Mouse (Mus musculus): ENCODE data around the gene Cd27. TPM values are rescaled to one million over a fixed set of nuclear protein-coding genes. Genes with fewer than 3 reads are reported as not detected.
"Not testable (repeated sequence)": the region's sequence is repeated elsewhere in the genome, so short reads cannot be mapped to it uniquely, and the experiment has no call there.

Gene Cd27
- polyA plus RNA-seq, 1 experiment from 2014 or later, result 1.1 TPM

DNA sequence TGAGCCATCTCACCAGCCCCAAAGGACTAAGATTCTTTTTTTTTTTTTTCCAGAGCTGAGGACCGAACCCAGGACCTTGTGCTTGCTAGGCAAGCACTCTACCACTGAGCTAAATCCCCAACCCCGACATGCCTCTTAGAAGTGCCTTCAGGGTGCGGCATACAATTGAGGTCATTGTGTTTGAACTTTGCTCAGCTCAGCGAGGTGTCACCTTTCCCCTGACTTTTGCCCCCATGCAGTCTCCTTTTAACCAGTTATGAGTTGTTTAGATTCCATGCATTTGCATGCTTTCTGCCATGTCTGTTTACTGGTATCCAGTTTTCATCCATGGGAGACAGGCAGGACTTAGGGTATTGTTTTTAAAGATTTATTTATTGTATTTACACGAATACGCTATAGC, 32.0 kb upstream of the Cd27 start:
- Histone ChIP-seq H3K9ac (ENCODE audit: low read depth, low read length) (no peak overlapping the region), H3K4me1 (ENCODE audit: control insufficient read depth, insufficient read depth, low read length) (peaks cover 4% of the 10 kb centered on the region; the same call in 1 of the 2 replicates), H3K4me3 (ENCODE audit: low read depth, low read length) (no peak overlapping the region), H3K9me3 (replicated peaks; ENCODE audit: control insufficient read depth, low read length, poor library complexity, severe bottlenecking) (no peaks in the 10 kb centered on the region), H3K36me3 (ENCODE audit: control insufficient read depth, insufficient read depth, low read length) (no peaks in the 10 kb centered on the region), H3K27ac (ENCODE audit: low read length) (no peak overlapping the region), H3K27me3 (ENCODE audit: control insufficient read depth, insufficient read depth, low read depth, low read length) (no peaks in the 10 kb centered on the region; the same call in 1 of the 2 replicates), H3K4me2 (ENCODE audit: low read length) (no peak overlapping the region)
- no peak for ATAC-seq
- WGBS, result 48% methylated on average over 6 of the region's 6 CpGs

DNA sequence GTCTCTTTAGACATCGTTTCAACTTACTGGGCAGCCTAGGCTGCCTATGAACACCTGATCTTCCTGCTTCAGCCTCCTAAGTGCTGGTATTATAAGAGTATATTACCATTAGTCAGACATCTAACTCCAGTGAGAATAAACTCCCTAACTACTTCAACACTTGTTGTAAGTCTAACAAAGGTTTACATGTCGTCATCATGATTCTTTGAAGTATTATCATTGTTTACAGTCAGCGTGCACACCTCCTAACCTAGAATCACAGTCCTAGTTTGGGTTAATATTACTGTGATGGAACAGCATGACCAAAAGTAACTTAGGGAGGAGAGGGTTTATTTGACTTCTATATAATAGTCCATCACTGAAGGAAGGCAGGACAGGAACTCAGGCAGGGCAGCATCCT, 30.7 kb upstream of the Cd27 start:
- Histone ChIP-seq H3K4me3 (ENCODE audit: low read depth, low read length) (no peak overlapping the region), H3K9ac (ENCODE audit: low read depth, low read length) (no peak overlapping the region), H3K27me3 (ENCODE audit: control insufficient read depth, insufficient read depth, low read depth, low read length) (no peaks in the 10 kb centered on the region; the same call in 1 of the 2 replicates), H3K27ac (ENCODE audit: low read length) (no peak overlapping the region), H3K4me1 (ENCODE audit: control insufficient read depth, insufficient read depth, low read length) (peaks cover 4% of the 10 kb centered on the region; the same call in 1 of the 2 replicates), H3K9me3 (replicated peaks; ENCODE audit: control insufficient read depth, low read length, poor library complexity, severe bottlenecking) (no peaks in the 10 kb centered on the region), H3K36me3 (ENCODE audit: control insufficient read depth, insufficient read depth, low read length) (no peaks in the 10 kb centered on the region), H3K4me2 (ENCODE audit: low read length) (no peak overlapping the region)
- ATAC-seq, result no peak
- WGBS, result 84% methylated on average over 3 of the region's 3 CpGs

DNA sequence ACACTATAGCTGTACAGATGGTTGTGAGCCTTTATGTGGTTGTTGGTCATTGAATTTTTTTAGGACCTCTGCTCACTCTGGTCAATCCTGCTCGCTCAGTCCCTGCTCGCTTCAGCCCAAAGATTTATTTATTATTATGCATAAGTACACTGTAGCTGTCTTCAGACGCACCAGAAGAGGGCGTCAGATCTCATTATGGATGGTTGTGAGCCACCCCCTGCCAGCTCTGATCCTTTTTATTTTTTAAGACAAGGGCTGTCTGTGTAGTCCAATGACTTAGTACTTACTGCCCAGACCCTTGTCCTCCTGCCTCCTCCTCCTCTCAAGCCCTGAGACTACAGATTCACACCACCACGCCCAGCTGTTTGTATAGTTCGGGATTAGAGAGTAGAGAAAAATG, 29.8 kb upstream of the Cd27 start:
- H3K4me1 ChIP-seq (ENCODE audit: control insufficient read depth, insufficient read depth, low read length); H3K9ac ChIP-seq (ENCODE audit: low read depth, low read length); H3K27me3 ChIP-seq (ENCODE audit: control insufficient read depth, insufficient read depth, low read depth, low read length); H3K36me3 ChIP-seq (ENCODE audit: control insufficient read depth, insufficient read depth, low read length); H3K27ac ChIP-seq (ENCODE audit: low read length); ATAC-seq; H3K9me3 ChIP-seq (replicated peaks; ENCODE audit: control insufficient read depth, low read length, poor library complexity, severe bottlenecking); H3K4me3 ChIP-seq (ENCODE audit: low read depth, low read length); H3K4me2 ChIP-seq (ENCODE audit: low read length): not testable (repeated sequence)
- 59% methylated on average over 6 of the region's 6 CpGs for WGBS

DNA sequence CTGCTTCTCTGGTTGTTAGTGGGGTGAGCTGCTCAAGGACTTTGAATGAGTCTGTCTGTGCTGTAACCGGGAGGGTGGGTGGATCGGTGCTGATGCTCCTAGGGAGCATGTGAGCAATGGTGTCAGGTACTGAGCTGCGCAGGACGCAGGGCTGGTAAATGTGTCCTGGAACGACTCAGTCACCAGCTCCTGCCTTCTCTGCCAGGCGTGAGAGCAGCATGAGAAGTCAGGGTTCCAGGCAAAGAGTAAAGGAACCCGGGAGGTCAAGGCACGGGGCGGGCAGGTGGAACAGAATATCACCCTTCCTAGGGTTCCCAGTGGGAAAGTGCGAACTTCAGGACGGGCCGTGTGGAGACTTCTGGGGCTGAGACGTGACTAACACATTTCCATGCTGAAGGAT, 29.3 kb upstream of the Cd27 start:
- no peak for ATAC-seq
- Histone ChIP-seq H3K27me3 (ENCODE audit: control insufficient read depth, insufficient read depth, low read depth, low read length) (no peaks in the 10 kb centered on the region; the same call in 1 of the 2 replicates), H3K4me2 (ENCODE audit: low read length) (no peak overlapping the region), H3K9me3 (replicated peaks; ENCODE audit: control insufficient read depth, low read length, poor library complexity, severe bottlenecking) (no peaks in the 10 kb centered on the region), H3K4me1 (ENCODE audit: control insufficient read depth, insufficient read depth, low read length) (no peaks in the 10 kb centered on the region), H3K9ac (ENCODE audit: low read depth, low read length) (no peak overlapping the region), H3K27ac (ENCODE audit: low read length) (no peak overlapping the region), H3K36me3 (ENCODE audit: control insufficient read depth, insufficient read depth, low read length) (no peaks in the 10 kb centered on the region), H3K4me3 (ENCODE audit: low read depth, low read length) (no peak overlapping the region)
- WGBS, result 76% methylated on average over 13 of the region's 13 CpGs

DNA sequence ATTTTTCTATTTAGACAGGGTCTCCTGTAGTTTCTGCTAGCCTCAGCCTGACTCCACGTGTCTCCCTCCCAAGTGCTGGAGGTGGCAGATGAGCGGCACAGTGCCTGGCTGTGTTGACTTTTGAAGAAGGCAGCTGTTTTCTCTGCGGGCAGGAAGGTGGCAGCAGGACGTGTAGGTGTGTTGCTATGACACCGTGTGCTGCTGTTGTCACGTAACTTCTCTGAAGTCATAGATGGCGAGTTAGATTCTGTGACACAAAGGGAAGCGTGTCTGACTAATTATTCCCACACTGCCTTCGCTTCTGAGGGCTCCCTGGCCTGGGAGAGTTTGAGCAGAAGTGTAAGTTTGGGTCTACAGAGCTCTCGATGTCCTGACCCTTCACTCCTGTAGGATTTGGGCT, 28.4 kb upstream of the Cd27 start:
- ATAC-seq, result no peak
- H3K4me1 ChIP-seq (ENCODE audit: control insufficient read depth, insufficient read depth, low read length), result no peaks in the 10 kb centered on the region
- no peak overlapping the region for H3K4me2 ChIP-seq (ENCODE audit: low read length)
- H3K27me3 ChIP-seq (ENCODE audit: control insufficient read depth, insufficient read depth, low read depth, low read length), result no peaks in the 10 kb centered on the region; the same call in 1 of the 2 replicates
- 58% methylated on average over 10 of the region's 10 CpGs for WGBS
- no peak overlapping the region for H3K4me3 ChIP-seq (ENCODE audit: low read depth, low read length)
- H3K9ac ChIP-seq (ENCODE audit: low read depth, low read length), result no peak overlapping the region
- H3K36me3 ChIP-seq (ENCODE audit: control insufficient read depth, insufficient read depth, low read length), result no peaks in the 10 kb centered on the region
- no peaks in the 10 kb centered on the region for H3K9me3 ChIP-seq (replicated peaks; ENCODE audit: control insufficient read depth, low read length, poor library complexity, severe bottlenecking)
- no peak overlapping the region for H3K27ac ChIP-seq (ENCODE audit: low read length)

DNA sequence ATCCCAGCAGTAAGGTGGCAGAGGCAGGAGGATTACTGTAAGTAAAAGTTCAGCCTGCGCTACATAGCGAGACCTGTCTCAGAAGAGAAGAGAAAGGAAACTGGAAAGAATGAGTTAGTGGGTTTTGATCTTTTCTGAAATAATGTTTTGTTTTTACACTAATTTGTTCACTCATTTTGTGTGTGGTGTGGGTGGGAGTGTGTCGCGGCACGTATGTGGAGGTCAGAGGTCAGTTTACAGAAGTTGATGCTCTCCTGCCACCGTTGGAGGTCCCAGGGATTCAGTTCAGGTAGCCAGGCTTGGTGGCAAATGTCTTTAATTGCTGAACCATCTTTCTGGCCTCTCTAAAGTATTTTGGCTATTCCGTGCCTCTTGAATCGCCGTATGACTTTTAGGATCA, 27.4 kb upstream of the Cd27 start:
- 90% methylated on average over 9 of the region's 9 CpGs for WGBS
- Histone ChIP-seq H3K4me1 (ENCODE audit: control insufficient read depth, insufficient read depth, low read length) (no peaks in the 10 kb centered on the region), H3K4me3 (ENCODE audit: low read depth, low read length) (no peak overlapping the region), H3K9ac (ENCODE audit: low read depth, low read length) (no peak overlapping the region), H3K9me3 (replicated peaks; ENCODE audit: control insufficient read depth, low read length, poor library complexity, severe bottlenecking) (no peaks in the 10 kb centered on the region), H3K27ac (ENCODE audit: low read length) (no peak overlapping the region), H3K27me3 (ENCODE audit: control insufficient read depth, insufficient read depth, low read depth, low read length) (no peaks in the 10 kb centered on the region), H3K4me2 (ENCODE audit: low read length) (no peak overlapping the region), H3K36me3 (ENCODE audit: control insufficient read depth, insufficient read depth, low read length) (no peaks in the 10 kb centered on the region)
- ATAC-seq, result no peak

DNA sequence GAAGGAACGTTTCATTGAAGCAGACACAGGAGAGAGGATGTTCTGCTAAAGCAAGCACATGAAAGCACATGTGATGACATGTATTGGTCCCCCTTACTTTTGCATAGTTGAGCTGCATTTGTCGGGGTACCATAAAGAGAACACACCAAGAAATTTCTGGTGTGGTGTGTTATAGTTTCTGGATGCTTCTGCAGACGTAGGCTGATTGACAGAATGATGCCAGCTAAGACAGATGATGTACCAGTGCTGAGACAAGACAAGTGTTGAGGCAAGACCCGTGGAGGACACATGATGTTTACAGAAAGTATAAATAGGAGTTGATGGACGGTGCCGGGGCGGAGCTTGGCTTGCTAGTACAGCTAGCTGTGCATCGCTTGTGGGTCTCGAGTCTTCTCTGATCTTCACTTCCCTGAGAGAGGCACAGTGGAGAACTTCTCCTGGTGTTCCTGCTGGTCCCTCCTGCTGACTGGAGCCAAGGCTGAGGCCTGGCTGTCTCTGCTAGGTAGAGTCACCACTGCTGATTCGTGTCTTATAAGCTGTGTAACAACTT, 23.3 kb upstream of the Cd27 start:
- no peak overlapping the region for H3K9ac ChIP-seq (ENCODE audit: low read depth, low read length)
- no peak overlapping the region for H3K4me2 ChIP-seq (ENCODE audit: low read length)
- no peaks in the 10 kb centered on the region for H3K27me3 ChIP-seq (ENCODE audit: control insufficient read depth, insufficient read depth, low read depth, low read length)
- H3K9me3 ChIP-seq (replicated peaks; ENCODE audit: control insufficient read depth, low read length, poor library complexity, severe bottlenecking), result no peaks in the 10 kb centered on the region
- no peaks in the 10 kb centered on the region for H3K36me3 ChIP-seq (ENCODE audit: control insufficient read depth, insufficient read depth, low read length)
- no peaks in the 10 kb centered on the region for H3K4me1 ChIP-seq (ENCODE audit: control insufficient read depth, insufficient read depth, low read length)
- no peak overlapping the region for H3K27ac ChIP-seq (ENCODE audit: low read length)
- H3K4me3 ChIP-seq (ENCODE audit: low read depth, low read length), result no peak overlapping the region
- WGBS, result 85% methylated on average over 10 of the region's 10 CpGs
- no peak for ATAC-seq

DNA sequence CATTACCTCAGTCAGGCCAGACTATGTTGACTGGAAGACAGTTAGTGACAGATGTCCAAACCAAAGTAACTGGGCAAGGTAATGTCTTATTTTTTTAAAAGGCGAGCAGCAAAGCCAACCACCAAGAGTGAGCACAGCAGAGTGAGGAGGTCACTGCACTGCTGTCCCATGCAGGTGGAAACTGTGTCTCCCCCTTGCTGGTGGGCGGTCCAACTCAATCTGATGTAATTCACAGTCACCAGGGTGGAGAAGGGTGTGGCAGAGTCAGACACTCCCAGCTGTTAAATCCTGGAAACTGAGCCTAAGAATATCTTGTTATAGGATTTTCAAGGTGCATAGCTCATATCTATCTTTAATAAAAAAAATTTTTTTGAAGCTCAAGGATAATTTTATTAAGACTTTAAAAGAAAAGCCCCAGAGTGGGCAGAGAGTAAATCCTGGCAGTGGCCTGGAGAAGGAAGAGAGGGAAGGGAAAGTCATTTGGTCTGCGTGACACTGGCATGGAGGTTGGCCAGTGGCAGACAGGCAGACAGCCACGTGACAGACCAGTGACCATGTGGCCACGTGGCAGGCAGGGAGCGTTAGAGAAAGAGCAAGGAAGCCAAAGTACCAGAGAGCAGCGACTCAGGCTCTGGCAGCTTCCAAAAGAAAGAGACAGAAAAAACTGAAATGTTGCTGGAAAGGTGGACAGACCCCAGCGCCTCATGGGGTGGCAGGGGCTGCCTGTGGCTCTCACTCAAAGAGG, 19.6 kb upstream of the Cd27 start:
- Histone ChIP-seq H3K27ac (ENCODE audit: low read length) (no peak overlapping the region), H3K4me1 (ENCODE audit: control insufficient read depth, insufficient read depth, low read length) (no peaks in the 10 kb centered on the region), H3K4me2 (ENCODE audit: low read length) (no peak overlapping the region), H3K9ac (ENCODE audit: low read depth, low read length) (no peak overlapping the region), H3K27me3 (ENCODE audit: control insufficient read depth, insufficient read depth, low read depth, low read length) (no peaks in the 10 kb centered on the region), H3K36me3 (ENCODE audit: control insufficient read depth, insufficient read depth, low read length) (no peaks in the 10 kb centered on the region), H3K9me3 (replicated peaks; ENCODE audit: control insufficient read depth, low read length, poor library complexity, severe bottlenecking) (no peaks in the 10 kb centered on the region), H3K4me3 (ENCODE audit: low read depth, low read length) (no peak overlapping the region)
- 85% methylated on average over 8 of the region's 8 CpGs for WGBS
- ATAC-seq, result no peak

DNA sequence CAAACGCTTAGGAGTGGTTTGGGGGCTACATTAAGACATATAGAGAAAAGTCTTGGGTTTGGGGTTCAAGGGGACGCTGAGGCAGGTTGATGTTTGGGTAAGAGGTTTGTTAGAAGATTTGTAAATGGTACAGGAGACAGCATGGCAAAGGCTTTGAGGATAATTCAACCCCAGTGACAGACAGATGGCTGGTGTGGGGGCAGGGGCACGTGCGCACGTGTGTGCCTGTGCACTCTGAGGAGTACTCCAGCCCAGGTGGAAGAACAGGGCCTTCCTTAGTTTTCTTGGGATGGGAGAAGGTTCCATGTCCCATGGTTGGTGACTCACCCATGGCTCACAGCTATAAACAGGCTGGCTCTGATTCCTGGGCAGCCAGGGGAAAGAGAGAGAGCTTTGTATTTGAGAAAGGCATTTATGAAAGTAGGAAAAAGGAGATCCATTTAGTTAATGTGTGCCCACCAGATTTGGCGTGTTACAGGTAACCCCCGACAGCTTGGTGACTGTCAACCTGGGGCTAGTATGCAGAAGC, 18.8 kb upstream of the Cd27 start:
- Histone ChIP-seq H3K27ac (ENCODE audit: low read length) (no peak overlapping the region), H3K9ac (ENCODE audit: low read depth, low read length) (no peak overlapping the region), H3K9me3 (replicated peaks; ENCODE audit: control insufficient read depth, low read length, poor library complexity, severe bottlenecking) (no peaks in the 10 kb centered on the region), H3K4me2 (ENCODE audit: low read length) (no peak overlapping the region), H3K36me3 (ENCODE audit: control insufficient read depth, insufficient read depth, low read length) (no peaks in the 10 kb centered on the region), H3K4me1 (ENCODE audit: control insufficient read depth, insufficient read depth, low read length) (no peaks in the 10 kb centered on the region), H3K4me3 (ENCODE audit: low read depth, low read length) (no peak overlapping the region), H3K27me3 (ENCODE audit: control insufficient read depth, insufficient read depth, low read depth, low read length) (no peaks in the 10 kb centered on the region)
- ATAC-seq, result no peak
- 87% methylated on average over 7 of the region's 7 CpGs for WGBS

All from midbrain, embryonic 16.5 days (tissue).